Mouse (Mus musculus) CH12.LX (cell line): Measurements from ENCODE around the gene Osbp. TPM values are rescaled to one million over a fixed set of nuclear protein-coding genes. Genes with fewer than 3 reads are reported as not detected.

Experiments
- DNase-seq: peaks from one replicate; pipeline ENCODE4 v3.0.0-alpha.2; 2013; ENCODE audit errors: extremely low read depth
- H3K27ac ChIP-seq: 2 replicates; pipeline ENCODE4 v1.5.1; 2012; ENCODE audit warnings: low read depth, mild to moderate bottlenecking, control low read depth, moderate library complexity; ENCODE audit not compliant: insufficient read depth
- H3K27me3 ChIP-seq: replicated peaks from 2 replicates; pipeline ENCODE3; 2012; ENCODE audit warnings: inconsistent platforms
- H3K36me3 ChIP-seq, 2 experiments: replicated peaks in 1 of 2; 2 replicates each; pipeline versions ENCODE3 to v1.6.1; 2012; ENCODE audit warnings: inconsistent platforms in 1 of 2, low read length in 1 of 2, mild to moderate bottlenecking in 1 of 2, mixed read lengths in 1 of 2, moderate library complexity in 1 of 2; ENCODE audit not compliant: control insufficient read depth in 1 of 2, insufficient read depth in 1 of 2
- H3K4me1 ChIP-seq, 2 experiments: 2 replicates each; pipeline ENCODE4 v1.6.1; 2012; ENCODE audit warnings: inconsistent platforms in 1 of 2, moderate library complexity in 1 of 2; ENCODE audit not compliant: insufficient read depth in 2 of 2, control insufficient read depth in 1 of 2
- H3K4me2 ChIP-seq: 2 replicates; pipeline ENCODE4 v1.6.1; 2012; ENCODE audit warnings: low read depth, mild to moderate bottlenecking, control low read depth; ENCODE audit not compliant: poor library complexity, insufficient read depth, severe bottlenecking
- H3K4me3 ChIP-seq, 3 experiments: fragments of 150-350 bp in 1 of 3; sonication (generic) in 1 of 3; replicated peaks in 1 of 3; 2 replicates each; pipeline versions ENCODE3 to v1.5.1; 2011 to 2012; ENCODE audit warnings: low read depth in 2 of 3, low read length in 2 of 3, mild to moderate bottlenecking in 2 of 3, moderate library complexity in 2 of 3, control low read depth in 1 of 3, improper control_type of control experiment in 1 of 3, inconsistent platforms in 1 of 3, mixed read lengths in 1 of 3; ENCODE audit not compliant: poor library complexity in 1 of 3
- H3K79me2 ChIP-seq: replicated peaks from 2 replicates; pipeline ENCODE4 v1.6.1; 2012; ENCODE audit warnings: mild to moderate bottlenecking, moderate library complexity; ENCODE audit not compliant: control insufficient read depth, poor library complexity, insufficient read depth, severe bottlenecking; ENCODE audit errors: extremely low read depth
- H3K9ac ChIP-seq: 2 replicates; pipeline ENCODE4 v1.6.1; 2012; ENCODE audit warnings: low read depth, mild to moderate bottlenecking, control low read depth, moderate library complexity; ENCODE audit not compliant: insufficient read depth
- H3K9me3 ChIP-seq: replicated peaks from 2 replicates; pipeline ENCODE3; 2012; ENCODE audit warnings: low read length, inconsistent platforms, mixed read lengths
- BHLHE40 ChIP-seq: IDR thresholded peaks from 2 replicates; pipeline ENCODE4 v1.6.1; 2011; ENCODE audit warnings: mild to moderate bottlenecking, low read depth, low read length, improper control_type of control experiment
- CHD1 ChIP-seq: IDR thresholded peaks from 2 replicates; pipeline ENCODE4 v1.6.1; 2012; ENCODE audit warnings: low read depth, low read length, improper control_type of control experiment, inconsistent platforms
- CTCF ChIP-seq, 2 experiments: IDR thresholded peaks in 1 of 2; conservative IDR thresholded peaks in 1 of 2; 2 replicates each; pipeline ENCODE4 v1.5.1; 2011 to 2012; ENCODE audit warnings: low read depth in 2 of 2, low read length in 2 of 2, improper control_type of control experiment in 1 of 2, inconsistent platforms in 1 of 2, mild to moderate bottlenecking in 1 of 2, moderate library complexity in 1 of 2
- ELF1 ChIP-seq: IDR thresholded peaks from 2 replicates; pipeline ENCODE4 v1.6.1; 2014; ENCODE audit warnings: low read depth, mild to moderate bottlenecking, inconsistent platforms, low read length, improper control_type of control experiment
- EP300 ChIP-seq: IDR thresholded peaks from 2 replicates; pipeline ENCODE4 v1.6.1; 2011; ENCODE audit warnings: low read length, improper control_type of control experiment
- ETS1 ChIP-seq: conservative IDR thresholded peaks from 2 replicates; pipeline ENCODE4 v1.6.1; 2012; ENCODE audit warnings: low read depth, mild to moderate bottlenecking, inconsistent platforms, low read length, improper control_type of control experiment, moderate library complexity
- IRF4 ChIP-seq: IDR thresholded peaks from 2 replicates; pipeline ENCODE4 v1.6.1; 2014; ENCODE audit warnings: low read depth, mild to moderate bottlenecking, inconsistent platforms, low read length, improper control_type of control experiment
- JUN ChIP-seq: IDR thresholded peaks from 2 replicates; pipeline ENCODE4 v1.6.1; 2011; ENCODE audit warnings: low read depth, mild to moderate bottlenecking, low read length, improper control_type of control experiment, moderate library complexity; ENCODE audit not compliant: insufficient read depth
- JUND ChIP-seq: conservative IDR thresholded peaks from 2 replicates; pipeline ENCODE4 v1.6.1; 2011; ENCODE audit warnings: low read depth, low read length, improper control_type of control experiment
- KAT2A ChIP-seq: IDR thresholded peaks from 2 replicates; pipeline ENCODE4 v1.6.1; 2012; ENCODE audit warnings: low read length, improper control_type of control experiment, inconsistent platforms; ENCODE audit not compliant: insufficient replicate concordance
- MEF2A ChIP-seq: IDR thresholded peaks from 2 replicates; pipeline ENCODE4 v1.6.1; 2014; ENCODE audit warnings: low read depth, mild to moderate bottlenecking, inconsistent platforms, low read length, improper control_type of control experiment, borderline replicate concordance
- MXI1 ChIP-seq: IDR thresholded peaks from 2 replicates; pipeline ENCODE4 v1.6.1; 2011; ENCODE audit warnings: mild to moderate bottlenecking, low read depth, low read length, improper control_type of control experiment
- MYC ChIP-seq: IDR thresholded peaks from 2 replicates; pipeline ENCODE4 v1.6.1; 2011; ENCODE audit warnings: low read depth, mild to moderate bottlenecking, improper control_type of control experiment, low read length
- NELFE ChIP-seq: IDR thresholded peaks from 2 replicates; pipeline ENCODE4 v1.6.1; 2011; ENCODE audit warnings: low read depth, low read length, improper control_type of control experiment
- NRF1 ChIP-seq: IDR thresholded peaks from 2 replicates; pipeline ENCODE4 v1.6.1; 2014; ENCODE audit warnings: low read depth, mild to moderate bottlenecking, inconsistent platforms, low read length, improper control_type of control experiment, moderate library complexity
- POLR2A ChIP-seq: IDR thresholded peaks from 2 replicates; pipeline ENCODE4 v1.6.1; 2011; ENCODE audit warnings: low read depth, mild to moderate bottlenecking, improper control_type of control experiment, low read length
- POLR2AphosphoS2 ChIP-seq: IDR thresholded peaks from 2 replicates; pipeline ENCODE4 v1.6.1; 2011; ENCODE audit warnings: low read depth, low read length, improper control_type of control experiment
- RAD21 ChIP-seq: IDR thresholded peaks from 2 replicates; pipeline ENCODE4 v1.6.1; 2011; ENCODE audit warnings: low read depth, mild to moderate bottlenecking, low read length, improper control_type of control experiment, moderate library complexity
- RCOR1 ChIP-seq: conservative IDR thresholded peaks from 2 replicates; pipeline ENCODE4 v1.6.1; 2012; ENCODE audit warnings: low read depth, mild to moderate bottlenecking, inconsistent platforms, low read length, improper control_type of control experiment
- SIN3A ChIP-seq: IDR thresholded peaks from 2 replicates; pipeline ENCODE4 v1.6.1; 2012; ENCODE audit warnings: low read length, improper control_type of control experiment, inconsistent platforms
- SMC3 ChIP-seq: IDR thresholded peaks from 2 replicates; pipeline ENCODE4 v1.6.1; 2011; ENCODE audit warnings: low read depth, low read length, improper control_type of control experiment
- TBP ChIP-seq: conservative IDR thresholded peaks from 2 replicates; pipeline ENCODE4 v1.6.1; 2011; ENCODE audit warnings: low read depth, low read length, improper control_type of control experiment
- TCF12 ChIP-seq: IDR thresholded peaks from 2 replicates; pipeline ENCODE4 v1.6.1; 2014; ENCODE audit warnings: low read depth, mild to moderate bottlenecking, inconsistent platforms, low read length, improper control_type of control experiment
- ZNF384 ChIP-seq: IDR thresholded peaks from 2 replicates; pipeline ENCODE4 v1.6.1; 2012; ENCODE audit warnings: low read depth, low read length, improper control_type of control experiment, inconsistent platforms
- dilution Hi-C: fragments of 300-500 bp; cut with MboI; formaldehyde crosslinking; loops from 2 replicates; pipeline ENCODE4 v1.14.3; 2020; ENCODE audit warnings: low sequenced_read_pairs; ENCODE audit not compliant: extremely low pct_unique_long_range_greater_than_20kb, extremely low pct_ligation_motif_present
- in situ Hi-C: fragments of 300-500 bp; cut with MboI; formaldehyde crosslinking; loops from 3 replicates; pipeline ENCODE4 v1.14.3; 2019; ENCODE audit warnings: low sequenced_read_pairs, low pct_ligation_motif_present, low pct_unique_long_range_greater_than_20kb, mixed read lengths
- polyA plus RNA-seq: library from polyadenylated mRNA; unstranded; fragments of >175 nt; gene quantifications from 2 replicates; pipeline ENCODE4 v1.2.1, GENCODE M21; 2012; ENCODE audit warnings: low read depth; ENCODE audit not compliant: insufficient read length
- total RNA-seq, 2 experiments: library from RNA; depleted of rRNA; stranded (reverse); fragments of 300-350 nt in 1 of 2; fragments of >200 nt in 1 of 2; gene quantifications; 2 replicates each; pipeline ENCODE4 v1.2.3; 2012 to 2014

Osbp gene
- total and polyA plus RNA-seq, 3 experiments: 20.6 to 25.0 (median 21.4) TPM

DNA sequence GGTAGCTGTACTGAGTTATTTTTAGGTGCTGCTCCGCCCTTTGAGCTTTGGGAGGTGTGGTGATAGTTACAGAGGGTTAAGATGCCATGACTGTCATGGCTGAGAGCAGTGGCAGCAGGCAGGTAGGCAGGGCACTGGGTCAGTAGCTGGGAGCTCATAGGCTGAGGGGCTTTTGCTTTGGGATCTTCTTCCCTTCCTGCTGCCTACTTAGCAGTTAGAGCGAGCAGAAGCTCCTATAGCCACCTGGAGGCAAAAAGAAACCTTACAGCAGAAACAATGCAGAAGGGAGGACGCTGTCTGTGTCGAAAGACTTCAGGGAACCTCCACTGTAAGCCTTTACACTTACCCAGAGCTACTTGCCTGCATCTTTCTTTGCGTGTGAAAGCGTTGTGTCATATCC lies 11.5 kb upstream of the Osbp start:
- H3K4me3 ChIP-seq: no peak overlapping the region
- no peak for TF ChIP-seq JUND
- peak in 1 of 2 experiments; percentile 20; a peak in 1 of 4 replicates for TF ChIP-seq CTCF (conservative IDR thresholded peaks at IDR 0.05 in 1 of 2, IDR thresholded peaks at IDR 0.05 in 1 of 2; ENCODE audit: low read depth in 2 of 2, low read length in 2 of 2)
- dilution Hi-C loops: no loop called here
- no peaks in the 10 kb centered on the region for H3K36me3 ChIP-seq
- no peak for DNase-seq
- H3K79me2 ChIP-seq: no peaks in the 10 kb centered on the region
- in situ Hi-C loops: loop anchor here (25.0 kb wide), 1 partner anchor 342 kb away; the partner anchor contains the start of genes Ms4a2 and Ms4a6d
- no peak overlapping the region for H3K4me2 ChIP-seq
- H3K4me1 ChIP-seq: peaks cover 9 to 13% of the 10 kb centered on the region in 2 experiments
- H3K27ac ChIP-seq: no peak overlapping the region
- no peaks in the 10 kb centered on the region for H3K9me3 ChIP-seq
- H3K9ac ChIP-seq: no peak overlapping the region
- no peaks in the 10 kb centered on the region for H3K27me3 ChIP-seq

DNA sequence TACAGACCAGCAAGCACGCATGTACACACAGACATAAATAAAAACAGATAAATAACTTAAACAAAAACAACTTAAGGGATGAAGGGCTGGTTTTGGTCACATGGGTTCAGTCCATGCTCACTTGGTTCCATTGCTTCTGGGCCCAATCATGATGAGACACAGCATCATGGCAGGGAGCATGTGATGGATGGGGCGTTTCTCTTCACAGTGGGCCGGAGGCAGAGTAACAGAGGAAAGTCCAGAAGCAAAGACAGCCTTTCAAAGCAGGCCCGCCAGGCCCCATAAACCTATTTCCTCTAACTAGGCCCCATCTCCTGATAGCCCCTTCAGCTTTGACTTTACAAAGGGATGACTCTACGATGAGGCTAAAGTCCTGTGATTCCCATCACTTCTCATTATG lies 9.1 kb upstream of the Osbp start:
- in situ Hi-C loops (loop anchor here (25.0 kb wide), 1 partner anchor 344 kb away; the partner anchor contains the start of genes Ms4a2 and Ms4a6d), dilution Hi-C loops (no loop called here)
- Histone ChIP-seq H3K9ac (peak overlapping the region; percentile 50), H3K27ac (peak overlapping the region; percentile 99), H3K4me2 (peak overlapping the region; percentile 57; the same call in 1 of the 2 replicates), H3K4me1 (peaks cover 9 to 13% of the 10 kb centered on the region in 2 experiments), H3K9me3 (no peaks in the 10 kb centered on the region), H3K27me3 (no peaks in the 10 kb centered on the region), H3K36me3 (no peaks in the 10 kb centered on the region), H3K4me3 (no peak overlapping the region), H3K79me2 (no peaks in the 10 kb centered on the region)
- TF ChIP-seq MXI1: no peak
- no peak for TF ChIP-seq CTCF (conservative IDR thresholded peaks at IDR 0.05 in 1 of 2, IDR thresholded peaks at IDR 0.05 in 1 of 2; ENCODE audit: low read depth in 2 of 2, low read length in 2 of 2)
- TF ChIP-seq NRF1: no peak
- no peak for DNase-seq

DNA sequence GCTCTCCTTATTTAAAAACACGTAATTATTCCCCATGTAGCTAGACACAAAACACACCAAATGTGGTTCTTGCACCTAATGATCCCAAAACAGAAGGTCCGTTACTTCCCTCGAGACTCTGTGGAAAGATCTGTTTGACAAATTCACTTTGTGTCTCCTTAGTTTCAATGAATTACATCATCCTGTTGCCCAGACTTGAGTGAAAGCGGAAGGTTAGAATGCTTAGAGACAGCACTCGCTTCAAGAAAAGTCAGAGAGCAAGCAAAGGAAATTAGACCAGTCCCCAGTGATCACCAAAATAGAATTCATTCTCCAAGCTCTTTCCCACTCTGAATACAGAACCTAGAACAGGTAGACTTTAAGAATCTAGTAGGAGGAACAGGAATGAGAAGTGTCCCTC lies 8.3 kb upstream of the Osbp start:
- in situ Hi-C loops: loop anchor here (25.0 kb wide), 1 partner anchor 345 kb away; the partner anchor contains the start of genes Ms4a2 and Ms4a6d

More for the DNA sequence above, 8.3 kb upstream of the Osbp start:
- H3K4me3 ChIP-seq: no peak overlapping the region
- dilution Hi-C loops: no loop called here
- DNase-seq: no peak
- H3K4me2 ChIP-seq: peak overlapping the region; percentile 72
- H3K9me3 ChIP-seq: no peaks in the 10 kb centered on the region
- H3K9ac ChIP-seq: peak overlapping the region; percentile 59
- H3K36me3 ChIP-seq: no peaks in the 10 kb centered on the region
- no peaks in the 10 kb centered on the region for H3K27me3 ChIP-seq
- peaks cover 10 to 15% of the 10 kb centered on the region in 2 experiments for H3K4me1 ChIP-seq
- no peaks in the 10 kb centered on the region for H3K79me2 ChIP-seq
- no peak for TF ChIP-seq KAT2A
- TF ChIP-seq NELFE: peak; percentile 55; the same call in 1 of the 2 replicates
- peak; percentile 48; the same call in 1 of the 2 replicates for TF ChIP-seq TCF12
- TF ChIP-seq POLR2A: no peak
- 0 out of 2 replicates have a peak, but pooled peaks have one; percentile 61 for TF ChIP-seq CHD1
- TF ChIP-seq BHLHE40: 0 out of 2 replicates have a peak, but pooled peaks have one; percentile 31
- TF ChIP-seq ELF1: peak; percentile 63
- no peak for TF ChIP-seq ZNF384
- peak; percentile 75; the same call in 1 of the 2 replicates for TF ChIP-seq MEF2A
- TF ChIP-seq ETS1: peak; percentile 70
- no peak for TF ChIP-seq SMC3
- TF ChIP-seq TBP: 0 out of 2 replicates have a peak, but pooled peaks have one; percentile 38
- TF ChIP-seq MYC: peak; percentile 57; the same call in 1 of the 2 replicates
- no peak for TF ChIP-seq CTCF (conservative IDR thresholded peaks at IDR 0.05 in 1 of 2, IDR thresholded peaks at IDR 0.05 in 1 of 2; ENCODE audit: low read depth in 2 of 2, low read length in 2 of 2)
- peak; percentile 62 for TF ChIP-seq JUN
- peak; percentile 58; the same call in 1 of the 2 replicates for TF ChIP-seq SIN3A
- TF ChIP-seq JUND: peak; percentile 53; the same call in 1 of the 2 replicates
- TF ChIP-seq POLR2AphosphoS2: no peak
- no peak for TF ChIP-seq MXI1
- TF ChIP-seq RAD21: no peak
- peak; percentile 66 for TF ChIP-seq EP300
- peak; percentile 56; the same call in 1 of the 2 replicates for TF ChIP-seq IRF4
- no peak for TF ChIP-seq RCOR1
- TF ChIP-seq, all 38 proteins: peak for 14
- peak overlapping the region; percentile 99 for H3K27ac ChIP-seq
